Mouse (Mus musculus) testis, adult 2 months (tissue): Measurements from ENCODE around the gene Flywch2. TPM values are rescaled to one million over a fixed set of nuclear protein-coding genes. Genes with fewer than 3 reads are reported as not detected.
"Not testable (repeated sequence)": the region's sequence is repeated elsewhere in the genome, so short reads cannot be mapped to it uniquely, and the experiment has no call there.

Experiments used
- H3K27ac ChIP-seq: fragments of 200-500 bp; 2 replicates; pipeline ENCODE4 v1.5.1; 2012; ENCODE audit warnings: low read depth, low read length; ENCODE audit not compliant: control insufficient read depth, insufficient read depth
- H3K27me3 ChIP-seq: fragments of 200-500 bp; 2 replicates; pipeline ENCODE4 v1.6.1; 2012; ENCODE audit warnings: mild to moderate bottlenecking, low read length, moderate library complexity; ENCODE audit not compliant: control insufficient read depth, insufficient read depth
- H3K36me3 ChIP-seq: fragments of 200-500 bp; 2 replicates; pipeline ENCODE4 v1.6.1; 2012; ENCODE audit warnings: mild to moderate bottlenecking, low read length; ENCODE audit not compliant: control insufficient read depth, insufficient read depth
- H3K4me1 ChIP-seq: fragments of 200-500 bp; 2 replicates; pipeline ENCODE4 v1.6.1; 2012; ENCODE audit warnings: low read length; ENCODE audit not compliant: control insufficient read depth, insufficient read depth
- H3K4me3 ChIP-seq: fragments of 200-500 bp; 2 replicates; pipeline ENCODE4 v1.5.1; 2012; ENCODE audit warnings: low read depth, mild to moderate bottlenecking, low read length, moderate library complexity, mixed read lengths; ENCODE audit not compliant: control insufficient read depth
- CTCF ChIP-seq: fragments of 200-500 bp; IDR thresholded peaks from 2 replicates; pipeline ENCODE4 v1.5.1; 2012; ENCODE audit warnings: low read depth, mild to moderate bottlenecking, inconsistent platforms, low read length, moderate library complexity; ENCODE audit not compliant: control insufficient read depth, insufficient read depth, insufficient replicate concordance
- POLR2A ChIP-seq: fragments of 200-500 bp; IDR thresholded peaks from 2 replicates; pipeline ENCODE4 v1.6.1; 2012; ENCODE audit warnings: low read depth, mild to moderate bottlenecking, inconsistent platforms, low read length, moderate library complexity; ENCODE audit not compliant: control insufficient read depth
- polyA plus RNA-seq: library from polyadenylated mRNA; depleted of rRNA; stranded (reverse); fragments of >200 nt; gene quantifications from 2 replicates; pipeline ENCODE4 v1.2.3, GENCODE M21; 2012

The Flywch2 gene
- polyA plus RNA-seq, 1 experiment: 11.8 TPM

DNA sequence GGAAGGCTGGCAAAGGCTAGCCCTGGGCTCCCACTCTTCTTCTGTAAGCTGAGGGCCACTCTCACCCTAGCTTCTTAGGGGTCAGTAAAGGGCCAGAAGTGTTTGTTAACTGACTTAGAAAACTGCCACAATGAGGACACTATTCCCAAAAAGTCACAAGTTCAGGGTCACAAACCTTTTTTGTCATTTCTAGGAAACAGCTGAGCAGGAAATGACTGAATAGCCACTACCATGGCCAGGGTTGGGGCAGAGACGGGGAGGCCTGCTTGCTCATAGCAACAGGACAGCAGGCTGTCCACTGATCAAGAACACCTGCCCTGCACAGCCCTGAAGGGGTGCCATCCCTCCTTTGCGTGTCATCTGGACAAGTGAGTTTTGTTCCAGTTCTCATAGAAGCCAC lies 8.7 kb downstream of the Flywch2 start:
- Histone ChIP-seq H3K36me3 (no peaks in the 10 kb centered on the region), H3K4me1 (no peaks in the 10 kb centered on the region), H3K27me3 (no peaks in the 10 kb centered on the region), H3K4me3 (no peak overlapping the region), H3K27ac (no peak overlapping the region)
- no peak for TF ChIP-seq POLR2A
- TF ChIP-seq CTCF: no peak

DNA sequence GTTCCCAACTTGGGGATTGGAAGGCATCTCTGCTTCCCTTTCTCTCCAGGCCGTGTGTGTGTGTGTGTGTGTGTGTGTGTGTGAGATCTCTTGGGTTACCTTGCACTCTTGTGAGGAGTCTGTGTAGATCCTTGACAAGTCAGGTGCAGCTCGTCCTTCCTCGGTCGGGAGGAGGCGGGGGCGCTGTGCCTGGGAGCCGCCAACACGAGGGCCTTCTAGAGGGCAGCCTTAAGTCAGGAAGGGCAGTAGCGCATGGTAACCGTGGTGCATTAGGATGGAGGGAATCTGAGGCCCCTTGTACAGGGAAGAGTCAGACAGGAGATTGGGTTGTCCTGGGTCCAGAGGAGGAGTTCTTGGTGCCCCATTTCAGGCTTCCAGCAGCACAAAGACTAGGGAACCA lies 9.7 kb downstream of the Flywch2 start:
- no peaks in the 10 kb centered on the region; the same call in 1 of the 2 replicates for H3K4me1 ChIP-seq
- no peak overlapping the region for H3K4me3 ChIP-seq
- H3K27me3 ChIP-seq: no peaks in the 10 kb centered on the region
- no peak overlapping the region for H3K27ac ChIP-seq
- TF ChIP-seq POLR2A: no peak
- no peaks in the 10 kb centered on the region for H3K36me3 ChIP-seq

DNA sequence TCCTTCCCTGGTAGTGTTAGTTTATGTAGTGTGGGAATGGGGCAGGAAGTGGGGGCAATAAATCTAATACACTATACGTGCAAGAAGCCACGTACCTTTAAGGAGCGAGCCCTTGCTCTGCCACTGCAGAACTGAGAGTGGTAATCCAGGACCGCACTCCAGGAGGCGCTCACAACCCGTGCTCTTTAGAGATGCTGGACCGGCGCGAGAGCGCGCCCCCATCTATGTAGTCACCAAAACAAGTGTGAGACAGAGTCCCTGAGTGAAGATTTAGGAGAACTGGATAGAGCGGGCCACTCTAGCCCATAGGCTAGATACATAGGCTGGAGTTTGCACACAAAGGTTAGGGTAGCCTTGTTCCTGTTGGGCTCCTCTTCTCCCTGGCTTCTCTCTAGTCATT lies 11.8 kb downstream of the Flywch2 start:
- TF ChIP-seq POLR2A: no peak
- peak; percentile 62; the same call in 1 of the 2 replicates for TF ChIP-seq CTCF
- no peak overlapping the region for H3K27ac ChIP-seq
- no peaks in the 10 kb centered on the region; the same call in 1 of the 2 replicates for H3K4me1 ChIP-seq
- no peak overlapping the region for H3K4me3 ChIP-seq
- no peaks in the 10 kb centered on the region for H3K36me3 ChIP-seq
- no peaks in the 10 kb centered on the region for H3K27me3 ChIP-seq

DNA sequence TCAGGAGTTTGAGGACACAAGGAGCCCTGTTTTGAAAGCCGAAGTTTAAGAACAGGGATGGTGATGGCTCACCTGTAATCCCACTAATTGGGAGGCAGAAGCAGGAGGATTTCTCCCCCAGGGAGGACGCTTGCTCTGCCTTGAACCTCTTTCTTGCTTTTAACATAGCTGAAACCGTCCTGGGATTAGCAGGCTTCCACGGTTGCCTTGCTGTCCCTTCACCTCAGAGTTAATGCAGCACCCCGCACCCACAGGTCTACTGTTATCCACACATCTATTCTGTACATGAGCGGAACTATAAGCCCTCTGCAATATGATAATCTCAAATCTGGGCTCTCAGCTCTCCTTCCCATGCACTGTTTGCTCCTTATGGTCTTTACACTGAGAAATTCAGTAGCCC lies 12.2 kb downstream of the Flywch2 start:
- Histone ChIP-seq H3K4me3 (no peak overlapping the region), H3K27me3 (no peaks in the 10 kb centered on the region), H3K27ac (no peak overlapping the region), H3K36me3 (peaks cover 2% of the 10 kb centered on the region; the same call in 1 of the 2 replicates), H3K4me1 (no peaks in the 10 kb centered on the region; the same call in 1 of the 2 replicates)
- TF ChIP-seq POLR2A (no peak), CTCF (no peak)

DNA sequence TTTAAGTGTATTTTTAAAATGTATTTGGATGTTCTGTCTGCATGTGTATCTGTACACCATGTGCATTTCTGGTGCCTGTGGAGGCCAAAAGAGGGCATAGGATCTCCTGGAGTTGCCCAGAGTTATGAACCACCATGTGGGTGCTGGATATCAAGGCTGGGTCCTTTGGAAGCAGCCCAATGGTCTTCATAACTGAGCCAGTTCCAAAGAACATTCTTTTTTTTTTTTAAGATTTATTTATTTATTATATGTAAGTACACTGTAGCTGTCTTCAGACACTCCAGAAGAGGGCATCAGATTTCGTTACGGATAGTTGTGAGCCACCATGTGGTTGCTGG lies 13.7 kb downstream of the Flywch2 start:
- not testable (repeated sequence) for H3K36me3 ChIP-seq, H3K4me1 ChIP-seq, H3K27ac ChIP-seq, H3K27me3 ChIP-seq
- peak overlapping the region; percentile 59; the same call in 1 of the 2 replicates for H3K4me3 ChIP-seq

DNA sequence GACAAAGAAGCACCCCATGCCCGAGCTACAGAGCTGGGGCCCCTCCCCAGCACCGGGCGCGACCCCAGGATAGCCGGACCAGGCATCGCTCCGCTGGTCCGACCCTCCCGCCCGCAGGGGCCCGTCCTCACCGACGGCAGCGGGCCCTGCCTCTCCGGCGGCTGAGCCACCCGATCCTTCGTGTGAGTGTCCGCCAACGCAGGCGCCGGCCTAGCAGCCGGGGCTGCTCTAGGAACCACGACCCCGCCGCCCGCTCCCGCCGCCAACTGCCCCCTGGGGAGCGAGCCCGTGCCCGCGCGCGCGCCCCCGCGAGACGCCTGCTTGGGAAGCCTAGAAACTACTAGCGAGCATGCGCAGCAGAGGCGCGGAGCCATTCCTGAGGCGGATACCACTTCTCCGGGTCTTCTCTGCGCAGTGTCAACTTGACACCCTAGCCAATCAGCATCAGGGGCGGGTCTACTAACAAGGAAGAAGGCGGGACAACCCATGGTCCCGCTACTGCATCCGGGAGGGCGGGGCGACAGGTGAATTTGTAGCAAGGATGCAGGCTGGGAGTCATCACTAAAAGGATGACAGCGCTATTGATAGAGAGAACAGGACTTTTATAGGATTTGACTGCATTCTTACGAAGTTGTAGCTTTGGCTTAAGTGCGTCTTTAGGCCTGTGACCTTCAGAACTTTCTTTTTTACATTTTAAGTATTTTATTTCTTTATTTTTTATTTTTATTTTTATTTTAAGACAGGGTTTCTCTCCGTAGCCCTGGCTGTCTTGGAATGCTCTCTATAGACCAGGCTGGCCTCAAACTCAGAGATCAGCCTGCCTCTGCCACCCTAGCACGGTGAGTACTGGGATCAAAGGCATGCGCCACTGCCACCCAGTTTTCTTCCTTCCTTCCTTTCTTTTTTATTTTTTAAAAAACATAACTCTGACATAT lies 14.3 kb downstream of the Flywch2 start, which contains the start of gene Flywch1:
Gene Flywch1, minus strand, starts transcription at position 319 of the 935 bp plus-strand sequence.
- Histone ChIP-seq H3K36me3 (peaks cover 3% of the 10 kb centered on the region; the same call in 1 of the 2 replicates), H3K27ac (peak within 1 kb of the TSS; percentile 98), H3K4me1 (no peaks in the 10 kb centered on the region; the same call in 1 of the 2 replicates), H3K4me3 (peak within 1 kb of the TSS; percentile 96), H3K27me3 (no peaks in the 10 kb centered on the region)
- peak; percentile 58 for TF ChIP-seq POLR2A
- TF ChIP-seq CTCF: no peak

DNA sequence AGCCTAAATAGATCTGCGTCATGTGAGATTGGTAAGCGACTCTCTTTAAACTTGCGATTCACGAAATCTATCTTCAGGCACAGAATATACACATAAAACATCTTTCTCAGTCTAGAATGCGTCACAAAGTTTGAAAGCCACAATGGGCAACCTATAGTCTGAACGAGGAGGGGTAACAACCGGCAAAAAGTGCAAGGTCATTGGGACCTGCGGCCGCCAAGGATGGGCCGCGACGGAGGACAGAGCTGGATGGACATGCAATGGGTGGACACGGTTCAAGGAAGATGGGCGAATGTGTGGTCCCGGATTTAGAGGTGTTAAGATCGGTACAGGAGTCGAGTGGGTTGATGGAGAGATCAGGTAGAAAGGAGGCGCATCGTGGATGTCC lies 15.0 kb downstream of the Flywch2 start:
- Histone ChIP-seq H3K4me3 (peak overlapping the region; percentile 96), H3K27me3 (no peaks in the 10 kb centered on the region), H3K36me3 (peaks cover 3% of the 10 kb centered on the region; the same call in 1 of the 2 replicates), H3K4me1 (no peaks in the 10 kb centered on the region; the same call in 1 of the 2 replicates), H3K27ac (peak overlapping the region; percentile 98)
- TF ChIP-seq CTCF (no peak), POLR2A (peak; percentile 4; the same call in 1 of the 2 replicates)

DNA sequence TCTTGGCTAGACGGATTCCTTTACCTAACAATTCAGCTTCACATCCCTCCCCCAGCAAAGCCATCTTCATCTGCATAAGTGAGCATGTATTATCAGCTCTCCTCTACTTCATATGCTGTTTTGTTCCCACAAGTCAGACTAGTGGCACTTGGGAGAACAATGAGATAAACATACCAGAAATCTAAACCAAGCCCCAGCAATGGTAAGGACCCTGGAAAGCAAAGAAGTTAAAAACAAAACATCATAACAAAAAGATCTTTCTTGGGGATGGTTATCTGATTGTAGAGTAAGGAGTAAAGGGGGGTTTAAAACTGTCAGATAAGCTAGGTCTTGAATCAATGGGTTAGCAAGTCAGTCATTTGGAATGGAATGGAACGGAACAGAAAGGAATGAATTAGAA lies 15.4 kb downstream of the Flywch2 start:
- H3K27ac ChIP-seq: peak overlapping the region; percentile 98
- peaks cover 3% of the 10 kb centered on the region; the same call in 1 of the 2 replicates for H3K36me3 ChIP-seq
- H3K27me3 ChIP-seq: no peaks in the 10 kb centered on the region
- peak overlapping the region; percentile 96; the same call in 1 of the 2 replicates for H3K4me3 ChIP-seq
- TF ChIP-seq CTCF: no peak
- TF ChIP-seq POLR2A: no peak
- no peaks in the 10 kb centered on the region; the same call in 1 of the 2 replicates for H3K4me1 ChIP-seq
